Mouse (Mus musculus) retina, adult 2 months (tissue): Measurements from ENCODE around the gene Deaf1.

Source experiments
- DNase-seq: peaks from one replicate; pipeline ENCODE4 v3.0.0-alpha.2; 2012; ENCODE audit warnings: low read depth, low spot score

The Deaf1 gene

GRCm38 (mm10) chr7:141339215-141339920 is 11.9 kb upstream of the Deaf1 start:
- DNase-seq, result no peak

GRCm38 (mm10) chr7:141338576-141339131 is 11.2 kb upstream of the Deaf1 start, which contains the start of gene Eps8l2:
TSS of gene Eps8l2 (plus strand) at chr7:141338880.
- DNase-seq, result no peak

- DNase-seq, result no peak
Measured at GRCm38 (mm10) chr7:141337716-141338416, 10.4 kb upstream of the Deaf1 start.

DNA sequence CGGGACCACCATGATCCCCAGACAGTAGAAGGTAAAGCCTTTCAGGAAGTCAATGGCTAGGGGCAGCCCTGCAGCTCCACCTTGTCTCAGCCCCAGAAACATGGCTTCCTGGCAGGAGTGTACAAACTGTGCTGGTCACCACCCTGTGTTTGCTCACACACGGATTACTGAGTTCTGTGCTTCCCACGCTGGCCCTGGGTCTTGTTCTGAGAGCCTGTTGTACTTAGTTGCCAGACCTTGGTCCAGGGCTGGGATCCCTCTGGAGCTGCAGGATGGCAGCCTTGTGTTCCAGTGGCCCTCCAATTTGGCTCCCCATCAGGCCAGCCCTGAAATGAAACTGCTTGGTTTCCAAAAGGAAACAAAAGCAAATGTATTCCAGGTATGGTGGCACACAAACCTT is 8.8 kb upstream of the Deaf1 start:
- no peak for DNase-seq

GRCm38 (mm10) chr7:141335682-141336081 is 8.2 kb upstream of the Deaf1 start:
- DNase-seq, result no peak

DNA sequence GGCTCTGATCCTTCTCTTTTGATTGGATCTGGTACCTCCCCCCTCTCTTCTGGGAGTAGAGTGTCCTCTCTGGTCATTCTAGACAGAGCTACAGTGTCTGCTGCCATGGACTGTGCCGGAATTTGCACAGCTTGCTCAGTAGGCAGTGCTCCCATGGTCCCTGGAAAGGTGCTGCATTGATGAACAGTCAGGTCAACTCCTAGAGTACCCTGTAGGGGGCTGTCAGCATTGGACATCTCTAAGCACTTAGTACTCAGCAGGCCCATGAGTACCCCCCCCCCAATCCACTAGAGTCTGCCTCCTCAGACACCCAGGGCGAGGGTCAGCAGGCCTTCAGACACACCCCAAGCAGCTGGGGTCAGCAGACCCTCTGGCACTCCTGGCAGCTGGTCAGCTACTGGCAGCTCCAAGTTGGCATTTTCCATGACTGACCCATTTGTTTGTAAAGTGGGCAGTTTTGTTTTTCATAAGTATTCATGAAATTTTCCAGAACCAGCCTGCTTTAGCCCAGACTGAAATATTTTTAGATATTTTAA is 7.6 kb upstream of the Deaf1 start:
- DNase-seq, result no peak

DNA sequence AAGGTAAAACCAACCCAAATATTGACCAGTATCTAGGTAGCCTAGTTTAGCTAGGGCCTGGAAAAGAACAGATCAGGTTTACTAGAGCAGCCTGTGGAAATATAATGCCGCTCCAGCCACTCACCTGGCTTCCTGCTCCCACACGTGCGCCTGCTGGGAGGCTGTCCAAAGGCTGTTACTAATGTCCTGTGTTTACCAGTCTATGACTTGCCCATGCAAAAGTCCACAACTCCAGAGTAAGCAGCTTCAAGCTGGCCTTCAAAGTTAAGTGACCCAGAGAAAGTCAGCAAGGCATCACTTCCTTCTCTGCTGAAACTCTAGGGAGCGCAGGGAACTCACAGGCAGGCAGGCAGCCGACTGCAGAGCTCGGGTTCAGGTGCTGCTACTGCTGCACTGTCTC is 4.5 kb upstream of the Deaf1 start:
- DNase-seq, result no peak

- DNase-seq, result no peak
Measured at GRCm38 (mm10) chr7:141330706-141331105, 3.2 kb upstream of the Deaf1 start.

DNA sequence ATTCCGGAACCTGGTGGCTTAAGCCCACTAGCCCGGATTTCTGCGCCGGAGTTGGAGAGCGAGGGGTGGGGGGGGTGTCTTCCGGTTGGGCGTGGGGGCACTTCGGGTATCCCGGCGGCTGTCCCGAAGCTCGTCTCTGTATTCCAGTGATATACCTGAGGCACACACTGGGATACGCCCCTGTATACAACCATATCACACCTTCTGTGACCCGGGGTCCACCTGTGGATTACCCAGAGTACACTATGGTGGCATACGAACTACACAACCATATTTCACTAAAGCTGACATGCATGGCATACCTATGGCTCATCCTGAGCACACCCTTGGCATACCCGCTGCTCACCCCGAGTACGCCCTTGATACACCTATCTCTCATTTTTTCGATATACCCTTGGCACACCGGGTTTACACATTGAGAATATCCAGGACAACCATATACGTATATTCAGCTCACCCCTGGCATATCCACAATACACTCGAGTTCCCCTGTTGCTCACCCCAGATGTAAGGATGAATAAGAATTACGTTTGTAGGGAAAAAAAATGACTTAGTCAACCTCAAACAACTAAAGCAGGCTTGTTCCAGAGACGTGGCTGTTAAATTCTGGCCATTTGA is 992 bp upstream of the Deaf1 start:
- no peak for DNase-seq

- DNase-seq, result no peak
Measured at GRCm38 (mm10) chr7:141326546-141327446, 694 bp downstream of the Deaf1 start.

DNA sequence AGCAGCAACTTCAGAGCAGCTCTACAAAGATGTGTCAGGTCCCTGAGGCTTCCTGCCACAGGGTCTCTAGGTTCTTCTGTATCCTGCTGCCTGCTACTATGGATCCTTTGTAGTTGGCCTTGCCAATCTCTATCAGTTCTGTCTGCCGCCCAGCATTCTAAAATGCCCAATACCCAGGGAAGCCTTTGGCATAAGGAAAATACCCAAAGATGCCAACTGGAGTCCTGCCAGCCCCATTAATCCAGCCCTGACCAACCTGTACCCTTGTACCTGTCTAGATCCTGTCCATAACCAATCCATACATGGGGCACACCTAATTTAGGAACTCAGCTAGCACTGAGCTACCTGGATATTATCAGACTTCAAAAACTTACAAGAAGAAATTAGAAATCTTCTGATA is 2.8 kb downstream of the Deaf1 start:
- no peak for DNase-seq

DNA sequence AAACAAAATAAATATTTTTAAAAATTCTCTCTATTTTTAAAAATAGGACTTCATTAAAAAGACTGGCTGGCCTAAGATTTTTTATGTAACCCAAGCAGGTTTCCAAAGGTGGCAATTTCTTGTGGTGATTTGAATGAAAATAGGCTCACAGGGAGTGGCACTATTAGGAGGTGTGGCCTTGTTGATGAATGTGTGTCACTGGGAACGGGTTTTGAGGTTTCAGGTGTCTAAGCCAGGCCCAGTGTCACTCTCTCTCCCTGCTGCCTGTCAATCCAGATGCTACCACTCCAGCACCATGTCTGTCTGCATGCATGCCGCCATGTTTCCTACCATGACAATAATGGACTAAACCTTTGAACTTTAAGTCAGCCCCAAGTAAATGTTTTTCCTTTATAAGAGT is 8.0 kb downstream of the Deaf1 start:
- DNase-seq, result no peak

GRCm38 (mm10) chr7:141317619-141318132 is 9.8 kb downstream of the Deaf1 start:
- DNase-seq, result no peak

- no peak for DNase-seq
Measured at GRCm38 (mm10) chr7:141315974-141316373, 11.5 kb downstream of the Deaf1 start.

DNA sequence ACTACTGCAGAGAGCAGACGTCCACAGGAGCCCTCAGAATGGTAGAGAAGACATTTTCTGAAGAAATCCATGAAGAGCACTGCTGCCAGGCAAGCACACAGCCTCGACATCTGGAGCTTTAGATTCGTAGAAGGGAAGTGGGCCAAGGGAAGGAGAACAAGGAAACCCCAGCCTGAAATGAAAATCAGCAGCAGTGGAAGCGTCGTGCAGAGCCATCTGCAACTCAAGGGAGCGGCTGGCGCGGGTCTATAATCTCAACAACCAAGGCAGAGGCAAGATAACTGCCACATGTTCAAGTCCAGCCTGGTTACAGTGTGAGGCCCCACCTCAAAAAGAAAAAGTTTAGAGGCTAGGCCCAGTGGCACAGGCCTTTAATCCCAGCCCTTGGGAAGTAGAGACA is 12.4 kb downstream of the Deaf1 start:
- DNase-seq, result no peak

DNA sequence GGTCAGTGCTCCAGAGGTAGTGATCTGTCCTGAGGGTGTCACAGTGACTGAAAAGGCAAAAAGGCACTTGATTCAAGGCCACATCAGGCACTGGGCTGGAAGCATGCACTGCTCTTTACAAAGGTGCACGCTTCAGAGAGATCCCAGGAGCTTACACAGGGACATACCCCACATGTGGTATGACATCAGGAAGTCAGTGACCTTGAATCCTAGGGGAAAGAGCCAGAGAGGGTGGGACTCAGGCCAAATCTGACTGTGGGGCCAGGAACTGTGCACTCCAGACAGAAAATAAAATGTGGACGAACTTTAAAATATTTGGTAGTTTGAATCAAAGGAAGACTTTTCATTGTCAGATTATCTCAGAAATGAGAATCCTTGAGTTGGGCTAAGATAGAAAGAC is 13.1 kb downstream of the Deaf1 start:
- no peak for DNase-seq

GRCm38 (mm10) chr7:141304537-141304936 is 23.0 kb downstream of the Deaf1 start:
- no peak for DNase-seq

DNA sequence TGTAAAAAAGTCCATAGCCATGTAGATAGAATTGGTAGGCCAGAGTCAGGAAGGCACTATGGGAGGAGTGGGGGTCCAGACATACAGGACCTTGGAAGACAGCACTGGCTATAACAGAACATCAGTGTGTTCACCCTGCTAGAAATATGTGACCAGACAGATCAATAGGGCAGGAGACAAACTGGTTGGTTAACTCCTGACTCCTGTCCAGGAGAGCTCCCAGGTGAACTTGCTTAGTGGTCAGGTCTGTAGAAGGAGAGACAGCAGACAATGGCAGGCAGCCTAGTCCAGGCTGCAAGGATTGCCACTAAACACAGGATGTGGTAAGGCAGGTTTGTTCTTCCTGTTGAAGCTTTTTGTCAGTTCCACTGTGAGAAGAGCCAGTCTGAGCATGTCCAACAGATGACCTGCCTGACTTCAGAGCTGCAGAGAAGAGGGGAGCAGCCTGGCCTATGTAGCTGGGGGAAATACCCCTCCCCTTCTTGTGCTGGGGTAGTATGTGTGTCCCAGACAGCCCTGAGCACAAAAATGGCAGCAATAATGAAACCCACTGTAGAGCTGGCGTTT is 24.7 kb downstream of the Deaf1 start:
- no peak for DNase-seq

DNA sequence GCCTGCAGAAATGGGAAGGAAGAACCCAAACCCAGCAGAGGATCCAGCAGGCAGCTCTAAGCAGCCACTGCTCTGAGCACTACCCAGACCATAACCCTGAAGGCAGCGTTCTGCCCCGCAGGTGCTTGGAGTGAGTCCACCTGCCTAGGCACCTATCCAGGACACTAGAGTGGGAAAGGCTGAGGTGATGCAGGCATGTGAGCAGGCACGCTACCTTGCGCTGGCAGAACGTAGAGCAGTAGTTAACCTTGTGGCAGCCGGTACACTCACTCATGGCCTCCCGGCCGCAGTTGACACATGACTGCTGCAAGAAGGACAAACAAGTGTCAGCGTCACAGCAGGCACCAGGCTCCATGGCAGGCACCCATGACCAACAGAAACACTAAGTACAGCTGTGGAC is 26.1 kb downstream of the Deaf1 start:
- no peak for DNase-seq

DNA sequence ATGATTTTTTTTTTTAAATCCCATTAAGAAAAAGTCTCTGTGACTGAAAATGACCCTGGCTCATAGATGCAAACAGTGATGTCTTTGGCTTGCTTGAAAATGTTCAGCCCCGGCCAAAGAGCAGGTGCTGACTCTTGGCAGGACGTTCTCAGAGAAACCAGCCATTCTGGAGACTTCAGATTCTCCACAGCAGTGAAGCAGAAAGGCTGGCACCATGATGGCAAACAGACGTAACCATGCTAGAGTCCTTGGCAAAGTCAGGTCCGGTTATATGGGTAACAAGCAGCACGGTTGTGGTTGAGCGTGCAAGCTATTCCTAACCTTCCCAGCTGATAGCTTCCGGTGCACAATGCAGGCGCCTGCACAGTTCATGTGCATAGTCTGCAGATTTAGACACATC is 28.3 kb downstream of the Deaf1 start:
- DNase-seq, result no peak
